Mouse (Mus musculus) kidney, postnatal 36 days (tissue): Measurements from ENCODE around the gene Ciao2b.
A peak's percentile ranks its signal among the peaks of the same experiment; 100 is the strongest.
"Not testable (repeated sequence)": the region's sequence is repeated elsewhere in the genome, so short reads cannot be mapped to it uniquely, and the experiment has no call there.

Experiments
- DNase-seq, 2 experiments: peaks; one replicate each; pipeline ENCODE4 v3.0.0; 2021 to 2022; ENCODE audit warnings: mixed read lengths in 2 of 2

Gene Ciao2b

DNA sequence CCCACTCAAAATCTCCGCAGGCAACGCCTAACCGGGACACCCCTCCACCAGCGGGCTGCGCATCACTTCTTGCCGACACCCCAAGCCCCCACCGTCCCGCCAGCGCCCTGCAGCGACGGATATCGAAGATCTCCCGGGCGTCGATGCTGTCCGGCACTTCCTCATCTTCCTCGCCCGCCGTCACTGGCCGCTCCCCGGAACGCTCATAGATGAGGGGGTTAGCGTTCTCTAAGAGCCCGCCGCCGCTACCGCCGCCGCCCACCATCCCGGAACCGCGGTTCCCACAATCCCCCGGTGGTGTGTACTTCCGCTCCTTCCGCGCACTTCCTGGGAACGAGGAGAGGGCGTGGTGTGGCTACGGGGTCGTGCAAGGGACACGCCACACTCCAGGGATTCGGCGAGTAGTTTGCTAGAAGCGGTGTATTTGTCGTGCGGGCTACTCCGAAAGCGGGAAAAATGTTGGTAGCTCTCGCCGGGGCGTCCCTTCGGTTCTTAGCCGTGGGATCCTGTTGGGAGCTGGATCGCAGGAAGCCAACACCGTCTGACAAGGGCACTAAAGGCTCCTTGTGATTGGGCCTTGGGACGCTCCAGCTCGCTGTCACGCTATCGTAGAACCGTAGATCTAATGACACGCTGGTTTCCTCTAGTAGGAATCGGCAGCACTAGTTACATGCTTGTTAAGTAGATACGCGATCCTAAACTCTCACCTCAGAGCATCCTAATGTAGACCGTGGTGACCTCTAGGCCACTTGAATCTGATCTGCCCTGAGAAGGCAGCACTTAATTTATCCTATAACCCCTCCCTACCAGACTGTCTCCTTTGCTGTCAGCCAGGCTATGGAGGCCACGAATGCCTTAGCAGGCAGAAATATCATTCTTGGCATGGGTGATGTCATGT is at the start of gene Ciao2b:
Gene Ciao2b (minus strand): TSS at position 540 of the 898 bp plus-strand sequence.
- peak; percentile 92 to 94 for DNase-seq

- no peak for DNase-seq
Measured at GRCm38 (mm10) chr8:104688433-104688832, 46.7 kb upstream of the Ciao2b start.

- DNase-seq: no peak
Measured at GRCm38 (mm10) chr8:104655614-104656013, 13.8 kb upstream of the Ciao2b start.

GRCm38 (mm10) chr8:104654984-104655383 is 13.2 kb upstream of the Ciao2b start:
- DNase-seq: peak; percentile 84 to 88

DNA sequence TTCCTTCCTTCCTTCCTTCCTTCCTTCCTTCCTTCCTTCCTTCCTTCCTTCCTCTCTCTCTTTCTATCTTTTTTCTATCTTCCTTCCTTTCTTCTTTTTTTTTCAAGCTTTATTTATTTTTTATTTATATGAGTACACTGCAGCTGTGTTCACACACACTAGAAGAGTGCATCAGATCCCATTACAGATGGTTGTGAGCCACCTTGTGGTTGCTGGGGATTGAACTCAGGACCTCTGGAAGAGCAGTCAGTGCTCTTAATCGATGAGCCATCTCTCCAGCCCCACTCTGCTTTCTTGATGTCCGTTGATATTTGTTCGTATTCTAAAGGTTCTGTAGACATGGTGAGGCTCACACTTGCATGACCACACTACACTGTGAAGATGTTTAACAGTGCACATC is 2.4 kb upstream of the Ciao2b start:
- not testable (repeated sequence) for DNase-seq

GRCm38 (mm10) chr8:104642324-104642654 is 524 bp upstream of the Ciao2b start:
- DNase-seq: no peak

DNA sequence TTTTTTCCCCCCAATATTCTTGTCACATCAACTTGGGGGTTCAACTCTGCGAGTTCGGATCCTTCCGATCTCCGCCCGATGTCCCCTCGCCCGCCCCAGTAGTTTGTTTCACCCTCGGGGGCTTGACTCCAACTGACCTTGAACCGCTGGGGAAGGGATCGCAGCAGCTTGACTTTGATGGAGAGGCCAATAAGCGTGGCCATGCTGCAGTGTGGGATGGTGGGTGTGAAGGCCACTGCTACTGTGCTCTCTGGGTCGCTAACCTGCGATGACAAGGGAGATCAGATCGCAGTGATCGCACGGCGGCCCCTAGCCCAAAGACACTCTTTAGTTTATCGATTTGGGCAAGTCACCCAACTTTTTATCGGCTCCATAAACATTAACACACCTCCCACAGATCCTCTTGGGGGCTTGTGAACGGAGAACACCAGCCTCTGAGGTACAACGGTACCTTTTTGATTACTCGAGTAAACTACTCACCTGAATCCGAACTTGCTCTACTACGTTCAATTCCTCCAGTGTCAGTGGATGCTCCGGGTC is 864 bp downstream of the Ciao2b start:
- no peak for DNase-seq

- DNase-seq: no peak
Measured at GRCm38 (mm10) chr8:104640241-104640640, 1.5 kb downstream of the Ciao2b start.

DNA sequence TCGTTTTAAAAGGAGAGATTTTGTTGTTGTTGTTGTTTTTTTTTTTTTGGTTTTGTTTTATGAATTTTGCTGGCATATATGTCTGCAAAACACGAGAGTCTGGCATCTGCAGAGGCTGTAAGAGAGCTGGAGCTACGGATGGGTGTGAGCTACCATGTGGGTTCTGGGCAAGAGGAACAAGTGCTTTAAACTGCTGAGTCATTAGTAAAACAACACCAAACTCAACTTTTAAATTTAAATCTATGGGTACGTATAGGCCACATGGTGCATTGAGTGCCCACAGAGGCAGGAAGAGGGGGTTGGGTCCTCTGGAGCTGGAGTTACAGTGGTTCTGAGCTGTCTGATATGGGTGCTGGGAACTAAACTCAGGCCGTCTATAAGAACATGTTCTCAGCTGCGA is 3.8 kb downstream of the Ciao2b start:
- DNase-seq: no peak

DNA sequence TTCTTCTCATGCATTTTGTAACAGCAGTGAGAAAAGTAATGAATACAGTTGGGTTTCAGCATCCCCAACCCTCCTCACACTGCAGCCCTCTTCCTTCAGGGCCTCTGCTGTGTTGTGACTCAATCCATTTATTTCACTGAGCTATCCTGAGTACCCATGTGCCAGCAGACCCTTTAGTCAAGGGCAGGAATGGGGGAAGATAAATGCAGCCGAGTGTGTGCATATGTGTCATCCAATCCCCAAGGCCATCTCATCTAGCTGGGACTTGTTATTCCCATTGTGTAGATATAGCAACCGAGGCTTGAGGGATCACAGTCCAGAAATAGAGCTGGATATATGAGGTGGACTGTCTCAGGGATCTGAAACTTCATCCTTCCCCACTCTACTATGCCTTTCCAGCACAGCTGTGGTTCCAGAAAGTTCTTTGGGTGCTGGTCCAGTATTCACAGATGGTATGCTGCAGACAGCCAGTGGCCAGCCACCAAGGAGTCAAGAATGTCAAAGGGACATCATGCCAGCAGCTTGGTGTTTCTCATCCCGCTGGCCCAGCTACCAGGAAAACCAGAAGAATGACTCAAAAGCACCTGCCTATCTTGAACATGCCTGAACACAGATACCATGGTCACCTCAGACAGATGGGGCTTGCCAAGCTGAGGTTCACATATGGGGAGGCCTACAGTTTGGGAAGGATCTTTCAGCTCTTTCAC is 6.6 kb downstream of the Ciao2b start:
- no peak for DNase-seq

DNA sequence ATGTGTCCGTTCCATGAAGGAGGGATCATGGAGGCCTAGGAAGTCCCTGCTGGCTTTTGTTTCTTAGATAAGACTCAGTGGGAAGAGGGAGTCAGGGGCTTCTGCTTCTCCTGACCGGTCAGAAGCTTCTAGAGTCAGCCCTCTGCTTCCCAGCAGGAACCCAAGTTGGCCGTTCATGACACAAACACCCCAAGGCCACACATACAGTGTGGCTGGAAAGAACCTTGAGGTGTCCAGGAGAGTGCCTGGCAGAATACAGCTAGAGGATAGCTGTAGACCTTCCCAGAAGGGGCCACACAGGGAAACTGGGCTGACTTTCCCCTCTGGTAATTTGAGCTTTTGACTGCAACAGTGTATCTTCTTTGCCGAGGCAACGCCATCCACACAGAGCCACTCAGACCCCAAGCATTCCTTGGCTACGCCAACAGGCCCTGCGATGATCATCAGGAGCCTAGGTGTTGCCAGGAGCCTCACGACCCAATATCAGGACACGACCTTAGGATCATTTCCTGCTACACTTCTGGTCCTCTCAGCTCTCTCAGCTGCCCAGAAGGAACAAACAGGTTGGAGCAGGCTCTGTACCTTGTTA is 8.5 kb downstream of the Ciao2b start:
- DNase-seq: no peak

- DNase-seq: no peak
Measured at GRCm38 (mm10) chr8:104632486-104632885, 9.3 kb downstream of the Ciao2b start.

- DNase-seq: no peak
Measured at GRCm38 (mm10) chr8:104631975-104632374, 9.8 kb downstream of the Ciao2b start.

GRCm38 (mm10) chr8:104630981-104631663 is 10.6 kb downstream of the Ciao2b start, which contains the start of gene Rrad:
TSS of gene Rrad (minus strand) at chr8:104631327.
- peak in 1 of 2 experiments; percentile 62 for DNase-seq

GRCm38 (mm10) chr8:104630574-104630973 is 11.2 kb downstream of the Ciao2b start:
- peak in 1 of 2 experiments; percentile 57 for DNase-seq

GRCm38 (mm10) chr8:104630111-104630479 is 11.7 kb downstream of the Ciao2b start:
- DNase-seq: no peak

- DNase-seq: peak; percentile 78
Measured at GRCm38 (mm10) chr8:104629306-104630110, 12.3 kb downstream of the Ciao2b start.

GRCm38 (mm10) chr8:104628402-104628801 is 13.4 kb downstream of the Ciao2b start:
- no peak for DNase-seq

- DNase-seq: peak in 1 of 2 experiments; percentile 0
Measured at GRCm38 (mm10) chr8:104627065-104627740, 14.6 kb downstream of the Ciao2b start.

DNA sequence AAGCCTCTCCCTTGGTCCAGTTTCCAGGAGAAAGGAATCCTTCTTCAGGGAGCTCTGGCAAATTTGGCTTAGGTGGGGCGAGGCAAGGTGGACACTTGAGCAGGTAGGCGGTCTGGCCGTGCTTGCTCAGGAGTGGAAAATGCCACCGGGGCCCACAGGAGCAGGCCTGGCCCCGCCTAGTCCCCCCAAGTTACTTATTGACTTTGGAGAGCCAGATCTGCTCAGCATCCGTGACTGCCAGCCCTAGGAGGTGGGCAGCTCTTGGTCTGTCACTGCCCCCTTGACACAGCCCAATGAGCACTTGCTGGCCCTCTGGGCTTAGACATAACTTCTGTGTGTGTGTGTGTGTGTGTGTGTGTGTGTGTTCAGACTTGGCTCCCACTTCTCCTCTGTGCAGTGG is 17.6 kb downstream of the Ciao2b start, which contains the start of gene Cdh16:
Gene Cdh16 (minus strand): TSS at position 236 of the 400 bp plus-strand sequence.
- peak; percentile 92 to 97 for DNase-seq

DNA sequence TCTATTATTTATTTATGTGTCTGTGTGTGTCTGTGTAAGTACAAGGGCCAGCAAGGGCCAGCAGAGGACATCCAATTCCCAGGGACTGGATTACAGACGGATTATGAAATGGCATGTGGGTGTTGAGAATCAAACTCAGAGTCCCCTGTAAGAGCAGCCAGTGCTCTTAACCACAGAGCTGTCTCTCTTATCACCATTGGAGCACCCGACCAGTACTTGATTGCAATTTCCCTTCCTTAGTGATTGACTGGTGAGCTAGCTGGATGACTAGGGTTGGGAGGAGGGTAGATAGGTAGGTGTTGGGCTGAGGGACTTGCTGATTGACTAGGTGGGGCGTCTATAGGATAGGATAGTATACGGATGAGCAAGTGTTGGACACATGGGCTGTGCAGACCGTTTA is 21.0 kb downstream of the Ciao2b start:
- DNase-seq: no peak
